In the genomic region with DNA sequence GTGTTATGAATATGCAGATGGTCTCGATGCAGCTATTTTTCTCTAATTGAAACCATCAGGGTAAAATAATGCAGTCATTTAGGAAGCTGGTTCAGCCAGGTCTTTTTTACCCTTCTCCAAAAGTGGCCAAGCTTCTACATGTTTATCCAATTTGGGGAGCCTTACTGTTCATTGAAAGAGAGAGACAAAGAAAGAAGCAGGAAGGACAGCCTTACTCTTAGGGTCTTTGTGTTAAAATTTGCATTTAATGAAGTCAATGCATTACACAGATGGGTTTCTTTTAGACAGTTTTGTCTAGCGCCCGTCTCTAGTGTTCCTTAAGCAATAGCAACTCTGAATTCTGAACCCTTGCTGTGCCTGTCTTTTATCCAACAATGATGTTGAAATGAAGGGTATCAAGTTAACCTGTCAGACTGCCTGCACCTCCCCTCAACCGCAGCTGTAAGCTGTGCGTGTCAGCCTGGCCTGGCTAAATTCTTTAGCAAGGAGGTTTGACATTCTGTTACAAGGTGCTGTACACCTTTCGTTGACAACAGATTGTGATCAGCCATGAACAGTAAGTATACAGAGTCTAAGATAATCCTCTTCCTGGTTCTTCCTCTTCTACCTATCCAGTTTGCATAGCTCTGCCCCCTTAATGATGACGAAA, we compare ENCODE assay signal across 15 mouse cellular contexts.
DNase-seq lines count a peak whose midpoint lies in the region; ATAC-seq and TF ChIP-seq lines count a peak whose summit lies in the region.
"Had no signal": no experiment of that assay in that cellular context is flagged by ENCODE, and none has a peak within 500 bp of the region (broad histone marks: within the 10 kb centered on the region; RNA-seq: fewer than 3 reads in every experiment).

No protein-coding gene starts in this region.

- 0 out of 2 replicates have a peak, but pooled peaks have one; percentile 3 for ATAC-seq in frontal cortex, adult (ENCODE audit: low TSS enrichment)
- peak; percentile 89 for ATAC-seq in forebrain, embryonic 15.5 days (replicated peaks)
- peak; percentile 19; the same call in 1 of the 2 replicates for ATAC-seq in limb, embryonic 13.5 days (ENCODE audit: low FRiP score, low read depth)
- ATAC-seq in activated CD4-positive, CD25-positive, alpha-beta regulatory T cell, adult 4 months = no peak

- H3K4me1 ChIP-seq in forebrain, embryonic 15.5 days = peaks cover 14% of the 10 kb centered on the region
- peaks cover 16% of the 10 kb centered on the region for H3K4me1 ChIP-seq in limb, embryonic 13.5 days
- H3K4me1 ChIP-seq: heart, embryonic 13.5 days had no signal

- H3K27ac ChIP-seq in forebrain, embryonic 15.5 days (replicated peaks) = peak overlapping the region; percentile 80
- no peak overlapping the region; the same call in 1 of the 2 replicates for H3K27ac ChIP-seq in limb, embryonic 13.5 days
- H3K27ac ChIP-seq: heart, embryonic 13.5 days; kidney, postnatal 0 days; left cerebral cortex, adult 2 months; liver, embryonic 14.5 days; macrophage had no signal

- no peak for TF ChIP-seq POLR2A in brain, embryonic 14.5 days (IDR thresholded peaks at IDR 0.05; ENCODE audit: borderline replicate concordance, extremely low read depth, insufficient read depth, insufficient read length, poor library complexity, severe bottlenecking)

- 0 out of 2 replicates have a peak overlapping the region, but pooled peaks have one; percentile 13 for H3K4me2 ChIP-seq in forebrain, embryonic 15.5 days (replicated peaks)
- H3K4me2 ChIP-seq in limb, embryonic 13.5 days (replicated peaks) = no peak overlapping the region
- H3K4me2 ChIP-seq: heart, embryonic 13.5 days had no signal

- H3K36me3 ChIP-seq in forebrain, embryonic 15.5 days = no peaks in the 10 kb centered on the region
- H3K36me3 ChIP-seq in limb, embryonic 13.5 days = no peaks in the 10 kb centered on the region
- H3K36me3 ChIP-seq: heart, embryonic 13.5 days had no signal

- DNase-seq in frontal cortex, adult 2 months (ENCODE audit: extremely low spot score in 1 of 2, low spot score in 1 of 2) = no peak
- peak; percentile 84 for DNase-seq in brain, embryonic 14.5 days (ENCODE audit: low read depth)
- no peak for DNase-seq in thymus, postnatal 0 days (ENCODE audit: low spot score)
- DNase-seq in lung, postnatal 36 days = no peak
- DNase-seq: B cell, adult 2 months; thymus, adult 18-20 months had no signal

- no peak overlapping the region for H3K4me3 ChIP-seq in forebrain, embryonic 15.5 days
- H3K4me3 ChIP-seq in limb, embryonic 13.5 days = no peak overlapping the region
- H3K4me3 ChIP-seq: heart, embryonic 13.5 days; left cerebral cortex, adult 2 months had no signal

- no peaks in the 10 kb centered on the region for H3K27me3 ChIP-seq in forebrain, embryonic 15.5 days
- no peaks in the 10 kb centered on the region for H3K27me3 ChIP-seq in limb, embryonic 13.5 days
- H3K27me3 ChIP-seq: heart, embryonic 13.5 days had no signal

- no peak overlapping the region for H3K9ac ChIP-seq in forebrain, embryonic 15.5 days (replicated peaks)
- no peak overlapping the region for H3K9ac ChIP-seq in limb, embryonic 13.5 days
- H3K9ac ChIP-seq: heart, embryonic 13.5 days; liver, embryonic 14.5 days had no signal

- no peaks in the 10 kb centered on the region for H3K9me3 ChIP-seq in forebrain, embryonic 15.5 days
- no peaks in the 10 kb centered on the region for H3K9me3 ChIP-seq in limb, embryonic 13.5 days
- H3K9me3 ChIP-seq: heart, embryonic 13.5 days had no signal

- TF ChIP-seq CTCF in brain, embryonic 14.5 days (IDR thresholded peaks at IDR 0.05; ENCODE audit: borderline replicate concordance, extremely low read depth, insufficient read depth, insufficient read length) = no peak

- WGBS in forebrain, embryonic 15.5 days = 17% methylated on average over 7 of the region's 7 CpGs
- 48% methylated on average over 7 of the region's 7 CpGs for WGBS in limb, embryonic 13.5 days
